Mouse (Mus musculus) C2C12 (cell line): ENCODE data around the gene Meis2. TPM values are rescaled to one million over a fixed set of nuclear protein-coding genes. Genes with fewer than 3 reads are reported as not detected.

ENCODE experiments used
- H3K27me3 ChIP-seq: one replicate; pipeline ENCODE4 v1.6.1; 2011; ENCODE audit not compliant: control insufficient read depth, insufficient read depth, insufficient read length
- H3K36me3 ChIP-seq: one replicate; pipeline ENCODE4 v1.6.1; 2011; ENCODE audit not compliant: control insufficient read depth, insufficient read depth
- H3K4me3 ChIP-seq: one replicate; pipeline ENCODE4 v1.5.1; 2011; ENCODE audit warnings: mild to moderate bottlenecking, control low read depth; ENCODE audit not compliant: poor library complexity, insufficient read depth, severe bottlenecking
- H3K79me2 ChIP-seq: one replicate; pipeline ENCODE4 v1.6.1; 2011; ENCODE audit not compliant: control insufficient read depth, insufficient read depth
- H3K79me3 ChIP-seq: one replicate; pipeline ENCODE4 v1.6.1; 2011; ENCODE audit warnings: low read depth, control low read depth
- H3ac ChIP-seq: one replicate; pipeline ENCODE3; 2011; ENCODE audit warnings: low read depth; ENCODE audit not compliant: control insufficient read depth, insufficient read length
- CEBPB ChIP-seq: IDR thresholded peaks from one replicate; pipeline ENCODE4 v1.6.1; 2011; ENCODE audit warnings: low read depth, mild to moderate bottlenecking, control low read depth, moderate library complexity
- CTCF ChIP-seq: IDR thresholded peaks from one replicate; pipeline ENCODE4 v1.5.1; 2011; ENCODE audit not compliant: control insufficient read depth, insufficient read depth, insufficient read length
- FOSL1 ChIP-seq: IDR thresholded peaks from one replicate; pipeline ENCODE4 v1.8.0; 2011; ENCODE audit warnings: mild to moderate bottlenecking, low read length; ENCODE audit not compliant: poor library complexity, insufficient read depth, severe bottlenecking
- MAX ChIP-seq: IDR thresholded peaks from one replicate; pipeline ENCODE4 v1.6.1; 2011; ENCODE audit warnings: mild to moderate bottlenecking, control low read depth
- MYOD1 ChIP-seq: IDR thresholded peaks from one replicate; pipeline ENCODE4 v1.6.1; 2011; ENCODE audit warnings: low read depth; ENCODE audit not compliant: control insufficient read depth, insufficient read length
- MYOG ChIP-seq: IDR thresholded peaks from one replicate; pipeline ENCODE4 v1.6.1; 2011; ENCODE audit not compliant: control insufficient read depth, insufficient read length; ENCODE audit errors: extremely low read depth
- USF1 ChIP-seq: IDR thresholded peaks from one replicate; pipeline ENCODE4 v1.6.1; 2011; ENCODE audit warnings: low read depth, mild to moderate bottlenecking, control low read depth, moderate library complexity
- polyA plus RNA-seq: library from polyadenylated mRNA; unstranded; fragments of >200 nt; fragmentation: generic; extraction: Trizol; gene quantifications from one replicate; pipeline ENCODE4 v1.2.1, GENCODE M21; 2012; ENCODE audit warnings: missing spikeins

Gene Meis2
- polyA plus RNA-seq, 1 experiment, result 16.3 TPM

- no peaks in the 10 kb centered on the region for H3K79me2 ChIP-seq
- H3K36me3 ChIP-seq, result peaks cover 14% of the 10 kb centered on the region
- no peak overlapping the region for H3ac ChIP-seq
- no peaks in the 10 kb centered on the region for H3K79me3 ChIP-seq
- no peak overlapping the region for H3K4me3 ChIP-seq
- H3K27me3 ChIP-seq, result no peaks in the 10 kb centered on the region
- TF ChIP-seq MYOG (no peak), FOSL1 (no peak), USF1 (no peak), CTCF (no peak), MYOD1 (no peak), MAX (no peak), CEBPB (no peak)
Measured at GRCm38 (mm10) chr2:115921687-115922086, 144.0 kb downstream of the Meis2 start.

- H3ac ChIP-seq, result no peak overlapping the region
- H3K36me3 ChIP-seq, result peaks cover 14% of the 10 kb centered on the region
- H3K79me2 ChIP-seq, result no peaks in the 10 kb centered on the region
- no peaks in the 10 kb centered on the region for H3K79me3 ChIP-seq
- TF ChIP-seq CEBPB, result no peak
- no peak overlapping the region for H3K4me3 ChIP-seq
- no peaks in the 10 kb centered on the region for H3K27me3 ChIP-seq
Measured at GRCm38 (mm10) chr2:115920336-115920951, 145.2 kb downstream of the Meis2 start.

- H3ac ChIP-seq, result no peak overlapping the region
- TF ChIP-seq MAX (no peak), CTCF (no peak), CEBPB (no peak), USF1 (no peak), MYOD1 (no peak), FOSL1 (no peak), MYOG (no peak)
- no peaks in the 10 kb centered on the region for H3K79me3 ChIP-seq
- H3K27me3 ChIP-seq, result no peaks in the 10 kb centered on the region
- no peak overlapping the region for H3K4me3 ChIP-seq
- H3K36me3 ChIP-seq, result peaks cover 14% of the 10 kb centered on the region
- H3K79me2 ChIP-seq, result no peaks in the 10 kb centered on the region
Measured at GRCm38 (mm10) chr2:115919141-115920071, 146.2 kb downstream of the Meis2 start.

GRCm38 (mm10) chr2:115918561-115918960 is 147.1 kb downstream of the Meis2 start:
- Histone ChIP-seq H3K27me3 (no peaks in the 10 kb centered on the region), H3K36me3 (peaks cover 14% of the 10 kb centered on the region)
- TF ChIP-seq USF1 (no peak), CTCF (no peak), MYOG (no peak), MYOD1 (no peak), MAX (no peak), FOSL1 (no peak), CEBPB (no peak)

GRCm38 (mm10) chr2:115914539-115914938 is 151.1 kb downstream of the Meis2 start:
- no peaks in the 10 kb centered on the region for H3K27me3 ChIP-seq
- TF ChIP-seq MAX, result no peak
- TF ChIP-seq CTCF, result no peak
- TF ChIP-seq MYOD1, result no peak
- no peak for TF ChIP-seq MYOG
- no peak for TF ChIP-seq USF1
- TF ChIP-seq CEBPB, result no peak
- TF ChIP-seq FOSL1, result no peak
- no peaks in the 10 kb centered on the region for H3K79me2 ChIP-seq
- no peaks in the 10 kb centered on the region for H3K79me3 ChIP-seq
- peaks cover 20% of the 10 kb centered on the region for H3K36me3 ChIP-seq
- H3ac ChIP-seq, result no peak overlapping the region
- no peak overlapping the region for H3K4me3 ChIP-seq

More at GRCm38 (mm10) chr2:115918561-115918960, 147.1 kb downstream of the Meis2 start:
- H3ac ChIP-seq, result no peak overlapping the region
- H3K4me3 ChIP-seq, result no peak overlapping the region
- H3K79me3 ChIP-seq, result no peaks in the 10 kb centered on the region
- no peaks in the 10 kb centered on the region for H3K79me2 ChIP-seq
